Mouse (Mus musculus) limb, embryonic 12.5 days (tissue): ENCODE results near the gene Bet1l. TPM values are rescaled to one million over a fixed set of nuclear protein-coding genes. Genes with fewer than 3 reads are reported as not detected.

ENCODE experiments used
- polyA plus RNA-seq: library from polyadenylated mRNA; unstranded; fragments of >200 nt; fragmentation: Nextera tagmentation; extraction: Ambion mirVana; gene quantifications from 2 replicates; pipeline ENCODE4 v1.2.1, GENCODE M21; 2016

Bet1l gene
- polyA plus RNA-seq, 1 experiment from 2014 or later, result 38.3 TPM

Other genes starting within 250 kb of the Bet1l start
- not detected in 2 replicates for gene Olfr61, start 228.6 kb downstream of the Bet1l start, polyA plus RNA-seq
- gene Olfr53, start 211.1 kb downstream of the Bet1l start, polyA plus RNA-seq, result not detected in 2 replicates
- not detected in 2 replicates for gene Olfr539, start 197.6 kb downstream of the Bet1l start, polyA plus RNA-seq
- gene Olfr45, start 175.6 kb downstream of the Bet1l start, polyA plus RNA-seq, result not detected in 2 replicates
- gene Olfr541, start 160.3 kb downstream of the Bet1l start, polyA plus RNA-seq, result not detected in 2 replicates
- gene Cyp2e1, start 93.8 kb downstream of the Bet1l start, polyA plus RNA-seq, result not detected in 2 replicates
- gene Syce1, start 69.7 kb downstream of the Bet1l start, polyA plus RNA-seq, result 0.69 and 1.4 TPM in 2 replicates
- 3.0 TPM in 2 replicates for gene Zfp941, start 35.4 kb downstream of the Bet1l start, polyA plus RNA-seq
- gene Urah, start 22.6 kb downstream of the Bet1l start, polyA plus RNA-seq, result 0.33 and 1.3 TPM in 2 replicates
- gene Scgb1c1, start 12.0 kb downstream of the Bet1l start, polyA plus RNA-seq, result not detected in 2 replicates
- gene Odf3, start 9.8 kb downstream of the Bet1l start, polyA plus RNA-seq, result not detected in 2 replicates
- gene Gm45785, start 1.2 kb downstream of the Bet1l start, polyA plus RNA-seq, result 0.23 TPM in 1 of 2 replicates, not detected in the other
- gene Ric8a, start 620 bp downstream of the Bet1l start, polyA plus RNA-seq, result 53.0 and 60.3 TPM in 2 replicates
- gene Psmd13, start 24.4 kb upstream of the Bet1l start, polyA plus RNA-seq, result 271 and 302 TPM in 2 replicates
- gene Sirt3, start 24.7 kb upstream of the Bet1l start, polyA plus RNA-seq, result 28.3 and 29.9 TPM in 2 replicates
- gene Cox8b, start 42.9 kb upstream of the Bet1l start, polyA plus RNA-seq, result 1.9 and 2.7 TPM in 2 replicates
- gene Nlrp6, start 63.3 kb upstream of the Bet1l start, polyA plus RNA-seq, result not detected in 2 replicates
- gene Pgghg, start 83.8 kb upstream of the Bet1l start, polyA plus RNA-seq, result 18.9 and 21.5 TPM in 2 replicates
- gene Ifitm5, start 92.7 kb upstream of the Bet1l start, polyA plus RNA-seq, result 5.6 and 6.1 TPM in 2 replicates
- gene Gm45717, start 98.4 kb upstream of the Bet1l start, polyA plus RNA-seq, result not detected in 2 replicates
- 941 and 1,046 TPM in 2 replicates for gene Ifitm2, start 98.4 kb upstream of the Bet1l start, polyA plus RNA-seq
- 77.8 and 78.8 TPM in 2 replicates for gene Ifitm1, start 109.6 kb upstream of the Bet1l start, polyA plus RNA-seq
- 56.5 and 68.6 TPM in 2 replicates for gene Ifitm3, start 153.2 kb upstream of the Bet1l start, polyA plus RNA-seq
- gene Ifitm6, start 160.3 kb upstream of the Bet1l start, polyA plus RNA-seq, result not detected in 2 replicates
- gene Gm17387, start 171.6 kb upstream of the Bet1l start, polyA plus RNA-seq, result not detected in 2 replicates
- 37.3 and 40.1 TPM in 2 replicates for gene B4galnt4, start 203.5 kb upstream of the Bet1l start, polyA plus RNA-seq
- gene Pkp3, start 220.6 kb upstream of the Bet1l start, polyA plus RNA-seq, result 14.6 and 14.9 TPM in 2 replicates
- 2.2 and 2.5 TPM in 2 replicates for gene Sigirr, start 243.0 kb upstream of the Bet1l start, polyA plus RNA-seq